Mouse (Mus musculus) limb, embryonic 12.5 days (tissue): Measurements from ENCODE around the gene Zfp692. TPM values are rescaled to one million over a fixed set of nuclear protein-coding genes. Genes with fewer than 3 reads are reported as not detected.
A peak's percentile ranks its signal among the peaks of the same experiment; 100 is the strongest.

Source experiments
- ATAC-seq: fragments of 200-750 bp; cut with Nextera tagmentation; 2 replicates; pipeline ENCODE4 v1.8.0; 2017; ENCODE audit warnings: low read depth, moderate TSS enrichment; ENCODE audit not compliant: insufficient number of reproducible peaks, insufficient read depth, low FRiP score, low TSS enrichment
- H3K27ac ChIP-seq: fragments of 300-500 bp; sonication (generic); 2 replicates; pipeline ENCODE4 v1.5.1; 2016; ENCODE audit warnings: mild to moderate bottlenecking, moderate library complexity
- H3K27me3 ChIP-seq: fragments of 300-500 bp; sonication (generic); 2 replicates; pipeline ENCODE4 v1.6.1; 2016; ENCODE audit warnings: mild to moderate bottlenecking, moderate library complexity
- H3K36me3 ChIP-seq: fragments of 300-500 bp; sonication (generic); 2 replicates; pipeline ENCODE4 v1.6.1; 2016; ENCODE audit warnings: mild to moderate bottlenecking, moderate library complexity
- H3K4me1 ChIP-seq: fragments of 300-500 bp; sonication (generic); replicated peaks from 2 replicates; pipeline ENCODE4 v1.6.1; 2016
- H3K4me2 ChIP-seq: fragments of 300-500 bp; sonication (generic); 2 replicates; pipeline ENCODE4 v1.6.1; 2016; ENCODE audit warnings: mild to moderate bottlenecking, moderate library complexity
- H3K4me3 ChIP-seq: fragments of 300-500 bp; sonication (generic); replicated peaks from 2 replicates; pipeline ENCODE4 v1.5.1; 2016; ENCODE audit warnings: mild to moderate bottlenecking
- H3K9ac ChIP-seq: fragments of 300-500 bp; sonication (generic); replicated peaks from 2 replicates; pipeline ENCODE4 v1.6.1; 2016; ENCODE audit warnings: mild to moderate bottlenecking, moderate library complexity
- H3K9me3 ChIP-seq: fragments of 300-500 bp; sonication (generic); 2 replicates; pipeline ENCODE4 v1.6.1; 2016; ENCODE audit warnings: mild to moderate bottlenecking, moderate library complexity
- WGBS: fragments of 180-500 bp; shearing (Covaris S2); methylation state at CpG from one replicate; pipeline ENCODE4 v1.1.7; 2016; 5-methylcytosine and 5-hydroxymethylcytosine counted together
- polyA plus RNA-seq: library from polyadenylated mRNA; unstranded; fragments of >200 nt; fragmentation: Nextera tagmentation; extraction: Ambion mirVana; gene quantifications from 2 replicates; pipeline ENCODE4 v1.2.1, GENCODE M21; 2016

The Zfp692 gene
- polyA plus RNA-seq, 1 experiment from 2014 or later, result 29.2 TPM

- Histone ChIP-seq H3K9ac (peak within 1 kb of the TSS; percentile 83), H3K9me3 (0 out of 2 replicates have a peak, but pooled peaks cover 6% of the 10 kb centered on the region), H3K27ac (peak within 1 kb of the TSS; percentile 79), H3K4me2 (peak within 1 kb of the TSS; percentile 96), H3K4me1 (peaks cover 32% of the 10 kb centered on the region), H3K4me3 (peak within 1 kb of the TSS; percentile 84), H3K36me3 (peaks cover 44% of the 10 kb centered on the region), H3K27me3 (no peaks in the 10 kb centered on the region)
- peak; percentile 93 for ATAC-seq
- WGBS, result under 1% methylated on average over 52 of the region's 52 CpGs
Measured at GRCm38 (mm10) chr11:58330276-58331148, 23.6 kb downstream of the Zfp692 start, which contains the start of the genes Zfp672 and Sh3bp5l. Gene Zfp672, minus strand, starts transcription at chr11:58330339. Gene Sh3bp5l, plus strand, starts transcription at chr11:58330724.

- Histone ChIP-seq H3K27ac (peak overlapping the region; percentile 62; the same call in 1 of the 2 replicates), H3K9me3 (0 out of 2 replicates have a peak, but pooled peaks cover 6% of the 10 kb centered on the region), H3K4me2 (peak overlapping the region; percentile 96), H3K36me3 (peaks cover 48% of the 10 kb centered on the region), H3K4me1 (peaks cover 32% of the 10 kb centered on the region), H3K27me3 (no peaks in the 10 kb centered on the region), H3K4me3 (peak overlapping the region; percentile 84), H3K9ac (peak overlapping the region; percentile 69)
- WGBS, result 14% methylated on average over 10 of the region's 10 CpGs
- peak; percentile 21; the same call in 1 of the 2 replicates for ATAC-seq
Measured at GRCm38 (mm10) chr11:58331149-58331495, 24.3 kb downstream of the Zfp692 start.

- 83% methylated on average over 6 of the region's 6 CpGs for WGBS
- peaks cover 32% of the 10 kb centered on the region for H3K4me1 ChIP-seq
- H3K36me3 ChIP-seq, result peaks cover 52% of the 10 kb centered on the region
- no peak overlapping the region for H3K27ac ChIP-seq
- peak overlapping the region; percentile 96 for H3K4me2 ChIP-seq
- peak overlapping the region; percentile 69 for H3K9ac ChIP-seq
- ATAC-seq, result no peak
- H3K9me3 ChIP-seq, result 0 out of 2 replicates have a peak, but pooled peaks cover 6% of the 10 kb centered on the region
- no peaks in the 10 kb centered on the region for H3K27me3 ChIP-seq
- H3K4me3 ChIP-seq, result peak overlapping the region; percentile 84
Measured at GRCm38 (mm10) chr11:58331546-58331945, 24.7 kb downstream of the Zfp692 start.

GRCm38 (mm10) chr11:58334746-58335145 lies 27.9 kb downstream of the Zfp692 start:
- Histone ChIP-seq H3K9ac (no peak overlapping the region), H3K27me3 (no peaks in the 10 kb centered on the region), H3K27ac (no peak overlapping the region), H3K4me1 (peaks cover 20% of the 10 kb centered on the region), H3K9me3 (no peaks in the 10 kb centered on the region), H3K4me2 (no peak overlapping the region), H3K36me3 (peaks cover 62% of the 10 kb centered on the region), H3K4me3 (no peak overlapping the region)
- WGBS, result 89% methylated on average over 3 of the region's 3 CpGs
- ATAC-seq, result no peak

GRCm38 (mm10) chr11:58346745-58347144 lies 39.9 kb downstream of the Zfp692 start:
- peaks cover 59% of the 10 kb centered on the region for H3K36me3 ChIP-seq
- no peaks in the 10 kb centered on the region for H3K9me3 ChIP-seq
- no peak overlapping the region for H3K9ac ChIP-seq
- no peaks in the 10 kb centered on the region for H3K4me1 ChIP-seq
- no peak overlapping the region for H3K4me3 ChIP-seq
- no peak overlapping the region for H3K4me2 ChIP-seq
- 86% methylated on average over 4 of the region's 4 CpGs for WGBS
- H3K27me3 ChIP-seq, result no peaks in the 10 kb centered on the region
- no peak for ATAC-seq
- H3K27ac ChIP-seq, result no peak overlapping the region

GRCm38 (mm10) chr11:58350628-58351027 lies 43.8 kb downstream of the Zfp692 start:
- 64% methylated on average over 4 of the region's 4 CpGs for WGBS
- H3K9me3 ChIP-seq, result no peaks in the 10 kb centered on the region
- no peak overlapping the region for H3K4me2 ChIP-seq
- H3K27me3 ChIP-seq, result no peaks in the 10 kb centered on the region
- peaks cover 30% of the 10 kb centered on the region for H3K36me3 ChIP-seq
- no peak overlapping the region for H3K4me3 ChIP-seq
- no peak overlapping the region for H3K27ac ChIP-seq
- no peak for ATAC-seq
- H3K9ac ChIP-seq, result no peak overlapping the region
- H3K4me1 ChIP-seq, result no peaks in the 10 kb centered on the region

- Histone ChIP-seq H3K27ac (no peak overlapping the region), H3K36me3 (peaks cover 25% of the 10 kb centered on the region), H3K27me3 (no peaks in the 10 kb centered on the region), H3K9ac (no peak overlapping the region), H3K4me2 (no peak overlapping the region), H3K9me3 (no peaks in the 10 kb centered on the region), H3K4me3 (no peak overlapping the region), H3K4me1 (no peaks in the 10 kb centered on the region)
- WGBS, result 81% methylated on average over 5 of the region's 5 CpGs
- ATAC-seq, result no peak
Measured at GRCm38 (mm10) chr11:58351179-58351578, 44.3 kb downstream of the Zfp692 start.

- Histone ChIP-seq H3K9me3 (no peaks in the 10 kb centered on the region), H3K27ac (no peak overlapping the region), H3K27me3 (no peaks in the 10 kb centered on the region), H3K36me3 (peaks cover 7% of the 10 kb centered on the region; the same call in 1 of the 2 replicates), H3K4me3 (no peak overlapping the region), H3K4me1 (no peaks in the 10 kb centered on the region), H3K4me2 (no peak overlapping the region), H3K9ac (no peak overlapping the region)
- no peak for ATAC-seq
- 56% methylated on average over 7 of the region's 7 CpGs for WGBS
Measured at GRCm38 (mm10) chr11:58352681-58353548, 46.0 kb downstream of the Zfp692 start.

GRCm38 (mm10) chr11:58353709-58354108 lies 46.8 kb downstream of the Zfp692 start:
- no peaks in the 10 kb centered on the region for H3K27me3 ChIP-seq

GRCm38 (mm10) chr11:58354476-58354875 lies 47.6 kb downstream of the Zfp692 start:
- WGBS, result 68% methylated on average over 10 of the region's 10 CpGs
- no peak for ATAC-seq
- H3K27ac ChIP-seq, result no peak overlapping the region

More at GRCm38 (mm10) chr11:58353709-58354108, 46.8 kb downstream of the Zfp692 start:
- Histone ChIP-seq H3K4me1 (no peaks in the 10 kb centered on the region), H3K27ac (no peak overlapping the region), H3K9me3 (no peaks in the 10 kb centered on the region), H3K4me2 (no peak overlapping the region), H3K4me3 (no peak overlapping the region), H3K36me3 (peaks cover 5% of the 10 kb centered on the region; the same call in 1 of the 2 replicates), H3K9ac (no peak overlapping the region)
- no peak for ATAC-seq
- 75% methylated on average over 3 of the region's 3 CpGs for WGBS

GRCm38 (mm10) chr11:58354927-58355326 lies 48.1 kb downstream of the Zfp692 start:
- 73% methylated on average over 3 of the region's 3 CpGs for WGBS
- H3K4me1 ChIP-seq, result no peaks in the 10 kb centered on the region

More at GRCm38 (mm10) chr11:58354476-58354875, 47.6 kb downstream of the Zfp692 start:
- Histone ChIP-seq H3K9me3 (no peaks in the 10 kb centered on the region), H3K4me2 (no peak overlapping the region), H3K9ac (no peak overlapping the region), H3K27me3 (no peaks in the 10 kb centered on the region), H3K4me3 (no peak overlapping the region), H3K4me1 (no peaks in the 10 kb centered on the region), H3K36me3 (no peaks in the 10 kb centered on the region)

More at GRCm38 (mm10) chr11:58354927-58355326, 48.1 kb downstream of the Zfp692 start:
- ATAC-seq, result no peak
- no peaks in the 10 kb centered on the region for H3K27me3 ChIP-seq
- H3K36me3 ChIP-seq, result no peaks in the 10 kb centered on the region
- H3K9me3 ChIP-seq, result no peaks in the 10 kb centered on the region
- H3K9ac ChIP-seq, result no peak overlapping the region
- H3K4me2 ChIP-seq, result no peak overlapping the region
- no peak overlapping the region for H3K27ac ChIP-seq
- H3K4me3 ChIP-seq, result no peak overlapping the region
